Mouse (Mus musculus): Measurements from ENCODE around the gene Entpd4b. TPM values are rescaled to one million over a fixed set of nuclear protein-coding genes. Genes with fewer than 3 reads are reported as not detected.
"Not testable (repeated sequence)": the region's sequence is repeated elsewhere in the genome, so short reads cannot be mapped to it uniquely, and the experiment has no call there.

Entpd4b gene
- polyA plus RNA-seq (2015; fragmentation: Nextera tagmentation; extraction: Ambion mirVana) = 15.5 and 19.1 TPM in 2 replicates

- H3K4me1 ChIP-seq (replicated peaks); H3K27ac ChIP-seq: not testable (repeated sequence)
Measured at GRCm38 (mm10) chr14:69555110-69555831, at the start of gene Entpd4b. TSS of gene Entpd4b (plus strand) at chr14:69555424.

DNA sequence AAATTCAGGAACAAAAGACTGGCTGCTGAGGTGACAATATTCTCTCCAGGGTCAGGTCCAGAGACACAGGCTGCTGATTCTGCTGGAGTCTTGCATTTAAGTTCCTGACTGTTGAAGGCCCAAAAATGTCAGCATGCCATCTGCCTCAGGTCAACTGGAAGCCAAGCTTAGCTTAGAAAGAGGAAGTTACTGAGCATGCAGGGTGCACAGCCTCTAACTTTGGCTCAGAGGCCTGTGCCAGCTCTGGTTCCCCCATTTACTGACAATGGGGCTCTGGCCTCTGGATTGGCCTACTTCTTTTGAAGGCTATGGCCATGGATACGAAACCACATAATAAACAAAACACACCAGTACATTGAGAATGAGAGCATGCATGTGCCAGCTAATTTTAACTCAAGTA is 48.2 kb upstream of the Entpd4b start:
- not testable (repeated sequence) for H3K4me3 ChIP-seq; H3K27ac ChIP-seq; ATAC-seq (replicated peaks; ENCODE audit: insufficient number of reproducible peaks, insufficient read depth, low FRiP score, low read depth); H3K27me3 ChIP-seq; H3K36me3 ChIP-seq; H3K9me3 ChIP-seq (replicated peaks); H3K4me1 ChIP-seq (replicated peaks); H3K9ac ChIP-seq; H3K4me2 ChIP-seq
- no CpG with 5 or more reads among the region's 1 CpGs for WGBS

More at GRCm38 (mm10) chr14:69555110-69555831, at the start of gene Entpd4b:
- no CpG with 5 or more reads among the region's 68 CpGs for WGBS
- H3K9me3 ChIP-seq (replicated peaks); H3K27me3 ChIP-seq; H3K4me2 ChIP-seq; H3K4me3 ChIP-seq; H3K36me3 ChIP-seq; H3K9ac ChIP-seq: not testable (repeated sequence)
- ATAC-seq (replicated peaks; ENCODE audit: insufficient number of reproducible peaks, insufficient read depth, low FRiP score, low read depth) = peak; percentile 91

DNA sequence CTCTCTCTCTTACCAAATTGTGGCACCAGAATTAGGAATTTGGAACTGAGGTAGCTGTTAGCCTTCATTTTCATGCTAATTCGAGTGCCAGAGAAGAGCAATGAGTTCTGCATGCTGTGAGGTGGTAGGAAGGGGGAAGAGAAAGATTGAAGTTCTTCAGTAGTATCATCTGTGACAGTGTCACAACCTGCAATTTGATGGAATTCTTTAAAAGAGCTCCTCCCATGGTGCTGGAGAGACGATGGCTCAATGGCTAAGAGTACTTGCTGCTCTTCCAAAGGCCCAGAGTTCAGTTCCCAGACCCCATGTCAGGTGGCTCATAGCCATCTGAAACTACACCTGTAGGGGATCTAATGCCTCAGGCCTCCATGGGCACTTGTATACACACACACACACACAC is 42.8 kb upstream of the Entpd4b start, which contains the start of gene Gm27179:
Gene Gm27179, minus strand, starts transcription at position 101 of the 400 bp plus-strand sequence.
- H3K27ac ChIP-seq; H3K9me3 ChIP-seq (replicated peaks); H3K4me2 ChIP-seq; H3K27me3 ChIP-seq; H3K9ac ChIP-seq; H3K4me3 ChIP-seq; H3K36me3 ChIP-seq; ATAC-seq (replicated peaks; ENCODE audit: insufficient number of reproducible peaks, insufficient read depth, low FRiP score, low read depth); H3K4me1 ChIP-seq (replicated peaks): not testable (repeated sequence)
- no CpG with 5 or more reads among the region's 2 CpGs for WGBS

- not testable (repeated sequence) for H3K36me3 ChIP-seq; H3K9me3 ChIP-seq (replicated peaks); H3K4me1 ChIP-seq (replicated peaks); ATAC-seq (replicated peaks; ENCODE audit: insufficient number of reproducible peaks, insufficient read depth, low FRiP score, low read depth); H3K4me3 ChIP-seq; H3K27me3 ChIP-seq; H3K9ac ChIP-seq; H3K27ac ChIP-seq; H3K4me2 ChIP-seq
- WGBS = no CpG with 5 or more reads among the region's 2 CpGs
Measured at GRCm38 (mm10) chr14:69520810-69521209, 34.4 kb upstream of the Entpd4b start.

- ATAC-seq (replicated peaks; ENCODE audit: insufficient number of reproducible peaks, insufficient read depth, low FRiP score, low read depth); H3K36me3 ChIP-seq: not testable (repeated sequence)
- WGBS = no CpG with 5 or more reads among the region's 1 CpGs
Measured at GRCm38 (mm10) chr14:69523001-69523400, 32.2 kb upstream of the Entpd4b start.

DNA sequence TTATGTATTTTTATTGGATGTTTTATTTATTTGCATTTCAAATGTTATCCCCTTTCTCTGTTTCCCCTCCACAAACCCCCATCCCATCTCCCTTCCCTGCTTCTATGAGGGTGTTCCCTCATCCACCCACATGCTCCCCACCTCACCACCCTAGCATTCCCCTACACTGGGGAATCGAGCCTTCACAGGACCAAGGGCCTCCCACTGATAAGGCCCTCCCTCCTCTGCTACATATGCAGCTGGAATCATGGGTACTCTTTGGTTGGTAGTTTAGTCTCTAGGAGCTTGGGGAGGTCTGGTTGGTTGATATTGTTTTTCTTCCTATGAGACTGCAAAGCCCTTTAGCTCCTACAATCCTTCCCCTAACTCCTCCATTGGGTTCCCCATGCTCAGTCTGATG is 29.0 kb upstream of the Entpd4b start:
- not testable (repeated sequence) for H3K27me3 ChIP-seq; H3K9me3 ChIP-seq (replicated peaks); H3K4me1 ChIP-seq (replicated peaks); ATAC-seq (replicated peaks; ENCODE audit: insufficient number of reproducible peaks, insufficient read depth, low FRiP score, low read depth); H3K9ac ChIP-seq; H3K4me2 ChIP-seq; H3K36me3 ChIP-seq; H3K27ac ChIP-seq; H3K4me3 ChIP-seq
- no CpG with 5 or more reads among the region's 1 CpGs for WGBS

More at GRCm38 (mm10) chr14:69523001-69523400, 32.2 kb upstream of the Entpd4b start:
- not testable (repeated sequence) for H3K27ac ChIP-seq; H3K9ac ChIP-seq; H3K4me2 ChIP-seq; H3K4me1 ChIP-seq (replicated peaks); H3K27me3 ChIP-seq; H3K9me3 ChIP-seq (replicated peaks); H3K4me3 ChIP-seq

- not testable (repeated sequence) for H3K9me3 ChIP-seq (replicated peaks); H3K4me3 ChIP-seq; ATAC-seq (replicated peaks; ENCODE audit: insufficient number of reproducible peaks, insufficient read depth, low FRiP score, low read depth); H3K4me2 ChIP-seq; H3K27ac ChIP-seq; H3K27me3 ChIP-seq; H3K4me1 ChIP-seq (replicated peaks); H3K36me3 ChIP-seq; H3K9ac ChIP-seq
- WGBS = no CpG with 5 or more reads among the region's 7 CpGs
Measured at GRCm38 (mm10) chr14:69536539-69536938, 18.7 kb upstream of the Entpd4b start.

GRCm38 (mm10) chr14:69540113-69540512 is 15.1 kb upstream of the Entpd4b start:
- WGBS = no CpG with 5 or more reads among the region's 5 CpGs

DNA sequence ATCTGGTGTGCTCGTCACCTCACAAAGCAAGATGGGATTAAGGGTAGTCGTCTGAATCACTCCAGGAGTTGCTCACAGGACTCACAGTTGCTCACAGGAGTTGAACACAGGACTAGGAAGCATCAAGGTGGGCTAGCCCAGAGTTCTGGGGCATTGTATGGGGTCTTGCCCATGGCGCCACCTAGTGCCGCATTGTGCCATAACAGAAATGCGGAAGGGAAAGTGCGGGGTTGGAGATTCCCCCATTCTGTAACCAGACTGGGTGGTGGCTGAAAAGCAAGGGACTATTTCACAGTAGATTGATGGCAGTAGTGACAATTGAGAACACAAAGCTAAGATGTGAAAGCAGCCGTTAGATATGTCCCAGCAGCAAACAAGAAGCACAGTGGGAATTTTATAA is 12.5 kb upstream of the Entpd4b start:
- H3K36me3 ChIP-seq; H3K4me2 ChIP-seq; H3K27ac ChIP-seq; H3K4me3 ChIP-seq; H3K4me1 ChIP-seq (replicated peaks); H3K27me3 ChIP-seq; H3K9me3 ChIP-seq (replicated peaks); ATAC-seq (replicated peaks; ENCODE audit: insufficient number of reproducible peaks, insufficient read depth, low FRiP score, low read depth); H3K9ac ChIP-seq: not testable (repeated sequence)
- no CpG with 5 or more reads among the region's 7 CpGs for WGBS

More at GRCm38 (mm10) chr14:69540113-69540512, 15.1 kb upstream of the Entpd4b start:
- H3K4me3 ChIP-seq; H3K9ac ChIP-seq; H3K4me1 ChIP-seq (replicated peaks); H3K27me3 ChIP-seq; H3K27ac ChIP-seq; H3K4me2 ChIP-seq; ATAC-seq (replicated peaks; ENCODE audit: insufficient number of reproducible peaks, insufficient read depth, low FRiP score, low read depth); H3K36me3 ChIP-seq; H3K9me3 ChIP-seq (replicated peaks): not testable (repeated sequence)

- H3K9me3 ChIP-seq (replicated peaks); ATAC-seq (replicated peaks; ENCODE audit: insufficient number of reproducible peaks, insufficient read depth, low FRiP score, low read depth); H3K36me3 ChIP-seq; H3K4me2 ChIP-seq; H3K27ac ChIP-seq; H3K4me1 ChIP-seq (replicated peaks); H3K4me3 ChIP-seq; H3K9ac ChIP-seq; H3K27me3 ChIP-seq: not testable (repeated sequence)
- WGBS = no CpG with 5 or more reads among the region's 7 CpGs
Measured at GRCm38 (mm10) chr14:69544033-69544432, 11.2 kb upstream of the Entpd4b start.

GRCm38 (mm10) chr14:69545052-69545451 is 10.2 kb upstream of the Entpd4b start:
- H3K36me3 ChIP-seq; ATAC-seq (replicated peaks; ENCODE audit: insufficient number of reproducible peaks, insufficient read depth, low FRiP score, low read depth); H3K27me3 ChIP-seq; H3K4me1 ChIP-seq (replicated peaks); H3K4me3 ChIP-seq; H3K4me2 ChIP-seq; H3K27ac ChIP-seq; H3K9me3 ChIP-seq (replicated peaks); H3K9ac ChIP-seq: not testable (repeated sequence)
- WGBS = no CpG with 5 or more reads among the region's 2 CpGs

DNA sequence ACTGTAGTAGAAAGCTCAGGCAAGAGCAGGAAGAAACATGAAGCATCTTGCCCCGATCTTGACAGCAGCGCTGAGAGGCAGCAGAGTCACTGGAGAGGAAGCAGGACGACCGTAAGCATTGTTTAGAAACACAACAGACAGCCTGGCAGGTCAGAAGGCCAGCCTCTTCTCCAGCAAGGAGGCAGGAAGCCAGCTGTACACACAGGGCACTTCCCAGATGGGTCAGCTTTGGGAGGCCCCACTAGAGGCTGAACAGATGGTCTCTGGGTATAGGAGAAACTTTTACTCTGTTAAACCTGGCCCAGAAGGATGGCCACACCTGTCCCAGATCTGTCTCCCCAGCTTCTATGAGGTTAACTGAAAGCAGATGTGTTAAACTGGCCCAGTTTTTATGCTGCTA is 7.9 kb upstream of the Entpd4b start:
- not testable (repeated sequence) for H3K4me3 ChIP-seq; H3K9ac ChIP-seq; ATAC-seq (replicated peaks; ENCODE audit: insufficient number of reproducible peaks, insufficient read depth, low FRiP score, low read depth); H3K4me1 ChIP-seq (replicated peaks); H3K27me3 ChIP-seq; H3K9me3 ChIP-seq (replicated peaks); H3K27ac ChIP-seq; H3K4me2 ChIP-seq; H3K36me3 ChIP-seq
- no CpG with 5 or more reads among the region's 4 CpGs for WGBS

Data from heart, embryonic 15.5 days (tissue).